Mouse (Mus musculus): ENCODE data around the gene Cacna1a.

The Cacna1a gene

DNA sequence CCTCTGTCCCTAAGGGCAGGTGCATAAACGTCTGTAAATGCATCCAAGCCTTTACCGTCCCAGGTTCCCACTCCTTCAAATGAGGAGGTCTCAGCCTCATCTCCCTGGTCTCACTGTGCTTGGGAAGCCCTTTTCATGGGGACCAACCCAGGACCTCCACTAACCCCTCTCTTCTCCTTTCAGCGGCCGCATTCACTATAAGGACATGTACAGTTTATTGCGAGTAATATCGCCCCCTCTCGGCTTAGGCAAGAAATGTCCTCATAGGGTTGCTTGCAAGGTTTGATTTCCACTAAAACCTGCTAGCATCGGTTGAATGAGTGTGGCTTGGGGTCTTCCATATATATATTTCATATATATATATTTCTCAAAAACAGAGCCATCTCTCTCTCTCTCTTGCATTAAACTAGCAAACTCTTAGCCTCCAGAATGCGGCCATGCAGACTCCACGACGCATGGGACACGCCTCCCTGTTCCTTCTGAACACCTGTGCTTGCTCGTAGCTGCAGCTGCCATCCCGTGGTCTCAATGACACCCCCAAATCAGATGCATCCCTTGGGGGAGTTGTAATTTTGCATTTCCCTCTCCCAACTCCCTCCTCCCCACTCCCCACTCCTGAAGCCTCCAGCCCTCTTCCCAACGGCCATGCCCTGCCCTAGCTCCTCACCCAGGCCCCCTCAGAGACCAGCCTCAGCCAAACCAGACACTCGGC lies 226.4 kb downstream of the Cacna1a start:
- no peak for TF ChIP-seq GATA4 (IDR thresholded peaks at IDR 0.05; ENCODE audit: insufficient replicate concordance, low read length)

DNA sequence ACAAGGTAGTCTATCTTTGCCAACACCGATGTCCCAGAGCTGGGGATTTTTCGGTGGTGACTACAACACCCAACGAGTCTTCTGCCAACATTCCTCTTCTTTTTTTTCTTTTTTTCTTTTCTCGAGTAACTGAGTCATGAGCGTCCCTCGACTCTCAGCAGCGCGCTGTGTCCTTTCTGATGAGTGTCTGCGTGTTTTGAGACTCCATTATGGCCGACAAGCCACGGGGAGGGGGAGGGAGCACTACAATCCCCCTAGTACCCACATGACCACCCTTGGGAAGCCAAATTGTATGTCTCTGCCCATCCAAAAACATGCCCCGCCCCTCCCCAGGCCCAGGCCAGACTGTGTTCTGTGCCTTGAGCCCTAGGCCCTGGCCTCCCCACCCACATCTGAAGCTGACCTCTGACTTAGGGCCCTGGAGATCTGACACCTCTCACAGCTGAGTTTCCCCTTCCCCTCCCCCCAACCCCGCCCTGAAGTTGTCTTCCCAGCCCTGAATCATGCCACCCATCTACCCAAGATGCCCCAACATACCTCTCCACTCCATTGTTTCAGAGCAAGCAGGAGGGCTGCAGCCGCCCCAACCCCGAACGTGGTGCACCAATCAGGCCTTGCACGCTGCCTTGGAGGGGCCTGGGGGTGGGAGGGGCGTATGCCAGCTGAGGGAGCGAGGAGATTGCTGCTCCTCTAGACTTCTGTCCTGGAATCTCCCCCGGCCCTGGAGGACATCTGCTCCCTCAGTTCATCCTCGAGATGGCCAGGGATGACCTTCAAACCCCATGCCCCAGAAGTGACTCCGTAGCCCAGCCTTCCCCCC lies 227.6 kb downstream of the Cacna1a start:
- no peak for TF ChIP-seq GATA4 (IDR thresholded peaks at IDR 0.05; ENCODE audit: insufficient replicate concordance, low read length)

DNA sequence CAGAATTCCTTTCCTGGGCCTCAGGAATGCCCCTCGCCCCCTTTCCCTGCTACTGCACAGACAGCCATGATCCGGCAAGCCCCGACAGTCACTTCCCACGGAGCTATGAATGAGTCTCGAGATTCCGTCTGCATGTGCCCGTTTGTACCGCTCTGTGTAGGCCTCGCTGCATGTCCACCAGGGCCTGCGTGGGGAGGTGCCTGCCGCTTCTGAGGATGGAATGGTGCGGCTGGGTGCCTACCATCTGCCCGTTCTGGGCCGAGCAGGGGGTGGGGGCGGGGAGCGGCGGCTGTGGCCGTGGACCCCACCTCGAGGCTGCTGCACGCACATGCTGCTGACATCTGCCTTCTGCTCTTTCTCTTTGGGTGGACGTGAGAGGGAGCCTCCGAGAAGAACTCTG lies 228.8 kb downstream of the Cacna1a start:
- TF ChIP-seq GATA4 (IDR thresholded peaks at IDR 0.05; ENCODE audit: insufficient replicate concordance, low read length): no peak

DNA sequence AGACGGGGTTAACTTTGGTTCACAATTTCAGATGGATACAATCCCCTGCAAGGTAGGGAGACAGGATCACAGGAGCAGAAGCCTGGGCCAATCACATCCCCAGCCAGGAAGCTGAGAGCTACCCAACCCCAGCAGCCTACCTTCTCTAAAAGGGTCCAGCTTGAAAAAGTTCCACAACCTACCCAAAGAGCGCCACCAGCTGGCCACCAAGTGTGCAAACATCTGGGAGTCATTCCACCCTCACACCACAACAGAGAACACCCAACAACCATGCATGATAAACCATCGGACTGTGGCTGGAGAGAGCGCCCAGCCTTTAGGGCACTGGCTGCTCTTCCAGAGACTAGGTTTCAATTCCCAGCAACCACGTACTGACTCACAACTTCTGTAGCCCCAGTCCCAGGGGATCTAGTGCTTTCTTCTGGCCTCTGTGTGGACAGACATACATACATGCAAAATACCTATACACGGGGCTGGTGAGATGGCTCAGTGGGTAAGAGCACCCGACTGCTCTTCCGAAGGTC lies 232.9 kb downstream of the Cacna1a start:
- no peak for TF ChIP-seq GATA4 (IDR thresholded peaks at IDR 0.05; ENCODE audit: insufficient replicate concordance, low read length)

DNA sequence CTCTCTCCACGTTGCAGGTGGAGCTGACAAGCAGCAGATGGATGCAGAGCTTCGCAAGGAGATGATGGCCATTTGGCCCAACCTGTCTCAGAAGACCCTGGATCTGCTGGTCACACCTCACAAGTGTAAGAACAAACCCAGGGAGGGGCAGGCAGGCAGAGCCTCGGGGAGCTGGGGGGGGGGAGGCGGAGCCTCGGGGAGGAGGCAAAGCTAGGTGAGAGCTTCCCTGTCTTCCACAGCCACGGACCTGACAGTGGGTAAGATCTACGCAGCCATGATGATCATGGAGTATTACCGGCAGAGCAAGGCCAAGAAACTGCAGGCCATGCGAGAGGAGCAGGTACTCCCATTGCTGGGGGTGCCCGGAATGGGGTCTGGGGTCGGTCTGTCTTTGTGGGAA lies 241.3 kb downstream of the Cacna1a start:
- no peak for TF ChIP-seq GATA4 (IDR thresholded peaks at IDR 0.05; ENCODE audit: insufficient replicate concordance, low read length)

DNA sequence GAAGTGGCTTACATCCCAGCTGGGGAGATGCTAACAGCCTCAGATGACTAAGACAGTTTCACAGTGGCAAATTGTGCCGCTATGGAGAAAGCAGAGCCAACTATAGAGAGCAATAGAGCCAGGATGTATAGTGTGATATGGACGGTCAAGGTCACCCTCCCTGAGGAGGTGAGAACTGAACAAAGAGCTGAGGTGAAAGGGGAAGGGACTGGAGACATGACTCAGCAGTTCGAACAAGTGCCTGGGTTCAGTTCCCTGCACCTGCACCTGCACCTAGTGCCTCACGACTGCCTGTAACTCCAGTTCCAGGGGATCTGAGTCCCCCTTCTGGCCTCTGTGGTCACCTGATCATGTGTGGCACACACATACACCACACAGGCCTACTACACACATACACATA lies 241.9 kb downstream of the Cacna1a start:
- no peak for TF ChIP-seq GATA4 (IDR thresholded peaks at IDR 0.05; ENCODE audit: insufficient replicate concordance, low read length)

DNA sequence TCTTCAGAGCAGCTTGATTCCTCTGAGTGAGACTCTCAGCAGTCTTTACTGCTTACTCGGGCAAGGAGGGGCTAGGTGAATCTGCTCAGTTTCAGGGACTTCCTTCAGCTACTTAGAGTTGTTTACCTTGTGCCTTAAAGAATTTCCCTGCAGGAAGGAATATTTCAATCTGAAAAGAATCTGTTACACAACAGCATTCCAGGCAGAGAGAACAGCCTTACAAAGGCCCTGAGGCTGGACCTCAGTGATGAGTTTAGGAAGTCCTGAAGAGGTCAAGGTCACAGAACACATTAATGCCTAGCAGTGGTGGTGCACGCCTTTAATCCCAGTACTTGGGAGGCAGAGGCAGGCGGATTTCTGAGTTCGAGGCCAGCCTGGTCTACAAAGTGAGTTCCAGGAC lies 243.6 kb downstream of the Cacna1a start:
- TF ChIP-seq GATA4 (IDR thresholded peaks at IDR 0.05; ENCODE audit: insufficient replicate concordance, low read length): no peak

DNA sequence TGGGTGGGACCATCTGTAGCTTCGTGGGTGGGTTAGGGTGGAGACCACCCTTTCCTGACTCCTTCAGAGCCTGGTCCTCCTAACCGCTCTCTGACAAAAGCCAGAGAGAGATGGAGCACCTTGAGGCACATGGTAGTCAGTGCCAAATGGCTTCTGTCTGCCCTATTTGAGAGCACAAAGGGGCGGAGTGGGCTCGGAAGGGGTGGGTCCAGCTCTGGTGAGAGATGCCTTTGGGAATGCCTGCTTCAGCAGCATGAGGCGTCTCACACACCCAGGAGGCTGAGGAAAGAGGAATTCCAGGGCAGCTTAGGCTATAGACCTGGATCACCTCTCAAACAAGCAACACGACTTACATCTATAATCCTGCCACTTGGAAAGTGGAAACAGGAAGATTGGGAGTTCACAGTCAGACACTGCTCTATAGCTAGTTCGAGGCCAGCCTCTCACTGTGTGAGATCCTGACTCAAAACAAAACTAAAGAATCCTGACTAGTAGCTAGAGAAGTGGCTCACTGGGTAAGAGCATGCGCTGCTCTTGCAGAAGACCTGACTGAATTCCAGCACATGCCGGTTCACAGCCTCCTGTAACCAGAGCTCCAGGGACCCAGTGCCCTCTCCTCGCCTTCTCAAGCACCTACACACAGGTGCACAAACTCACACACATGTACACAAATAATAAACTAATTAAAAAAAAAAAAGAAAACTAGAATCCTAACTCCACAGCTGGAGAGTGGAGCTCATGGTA lies 245.8 kb downstream of the Cacna1a start:
- TF ChIP-seq GATA4 (IDR thresholded peaks at IDR 0.05; ENCODE audit: insufficient replicate concordance, low read length): no peak

DNA sequence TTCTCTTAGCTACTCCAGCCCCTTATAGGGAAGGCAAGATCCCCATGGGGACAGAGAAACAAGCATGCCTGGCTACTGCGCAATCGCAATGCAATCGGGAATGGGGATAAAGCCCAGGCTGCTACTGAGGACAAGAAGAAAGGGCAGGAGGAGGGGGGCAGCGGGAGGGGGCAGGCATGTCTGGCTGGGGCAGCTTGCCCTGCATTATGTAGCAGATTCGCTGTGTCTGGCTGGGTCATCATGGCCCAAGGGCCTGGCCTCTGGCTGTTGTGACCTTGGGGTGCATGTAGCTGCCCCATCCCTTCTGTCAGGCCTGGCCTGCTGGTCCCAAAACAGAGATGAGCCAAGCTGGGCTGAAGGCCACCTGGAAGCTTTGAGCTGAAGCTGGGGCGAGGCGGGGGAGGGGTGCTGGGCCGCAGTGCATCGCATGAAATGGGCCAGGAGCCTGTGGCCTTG lies 246.6 kb downstream of the Cacna1a start:
- no peak for TF ChIP-seq GATA4 (IDR thresholded peaks at IDR 0.05; ENCODE audit: insufficient replicate concordance, low read length)

DNA sequence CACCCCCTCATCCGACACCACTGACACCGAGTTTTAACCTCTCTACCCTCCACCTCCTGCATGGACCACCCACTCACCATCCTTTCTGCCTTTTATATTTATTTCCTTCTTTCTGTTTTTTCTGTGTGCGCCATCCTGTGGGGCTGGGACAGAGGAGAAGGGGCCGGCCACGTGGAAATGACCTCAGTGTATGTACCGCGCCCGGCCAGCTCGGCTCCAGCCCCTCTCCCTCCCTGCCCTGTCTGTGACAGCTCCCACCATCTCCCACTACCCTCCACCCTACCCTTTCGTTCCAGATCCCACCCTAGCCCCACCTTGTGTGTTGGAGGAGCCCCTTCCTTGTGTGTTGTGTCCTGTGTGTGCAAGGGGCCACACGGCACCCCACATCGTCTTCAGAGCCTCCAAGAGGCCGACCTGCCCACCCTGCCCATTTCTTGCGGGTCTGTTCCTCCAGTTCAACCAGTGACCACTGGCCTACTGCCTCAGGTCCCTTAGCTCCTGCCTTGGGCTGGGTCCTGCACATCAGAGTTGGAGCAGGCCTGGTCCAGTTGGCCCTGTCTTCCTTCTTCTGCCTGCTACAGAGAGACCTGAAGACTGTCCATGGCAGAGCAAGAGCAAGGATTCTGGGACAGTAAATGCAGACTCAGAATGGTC lies 247.3 kb downstream of the Cacna1a start:
- no peak for TF ChIP-seq GATA4 (IDR thresholded peaks at IDR 0.05; ENCODE audit: insufficient replicate concordance, low read length)

DNA sequence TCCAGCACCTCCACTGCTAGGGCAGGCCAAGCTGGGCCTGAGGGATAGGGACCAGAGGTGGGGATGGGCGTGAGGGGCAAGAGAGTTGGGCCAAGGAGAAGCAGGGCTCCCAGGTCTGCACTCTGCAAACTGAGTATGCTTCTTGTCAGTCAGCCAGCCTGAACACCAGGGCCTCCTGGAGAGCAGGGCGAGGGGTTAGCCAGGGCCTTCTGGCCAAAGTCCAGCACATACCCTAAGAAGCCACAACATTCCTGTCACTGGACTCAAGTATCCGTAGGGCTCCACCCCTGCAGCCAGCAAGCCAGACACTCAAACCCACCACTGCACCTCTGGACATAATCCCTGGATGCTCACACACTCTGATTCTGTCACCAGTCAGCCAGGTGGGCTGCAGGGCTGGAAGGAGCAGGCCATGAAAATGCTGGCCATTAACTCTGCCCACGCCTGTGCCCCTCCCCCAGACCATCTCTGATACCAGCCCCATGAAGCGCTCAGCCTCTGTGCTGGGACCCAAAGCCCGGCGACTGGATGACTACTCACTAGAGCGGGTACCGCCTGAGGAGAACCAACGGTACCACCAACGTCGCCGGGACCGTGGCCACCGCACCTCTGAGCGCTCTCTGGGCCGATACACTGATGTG lies 247.9 kb downstream of the Cacna1a start:
- TF ChIP-seq GATA4 (IDR thresholded peaks at IDR 0.05; ENCODE audit: insufficient replicate concordance, low read length): no peak

DNA sequence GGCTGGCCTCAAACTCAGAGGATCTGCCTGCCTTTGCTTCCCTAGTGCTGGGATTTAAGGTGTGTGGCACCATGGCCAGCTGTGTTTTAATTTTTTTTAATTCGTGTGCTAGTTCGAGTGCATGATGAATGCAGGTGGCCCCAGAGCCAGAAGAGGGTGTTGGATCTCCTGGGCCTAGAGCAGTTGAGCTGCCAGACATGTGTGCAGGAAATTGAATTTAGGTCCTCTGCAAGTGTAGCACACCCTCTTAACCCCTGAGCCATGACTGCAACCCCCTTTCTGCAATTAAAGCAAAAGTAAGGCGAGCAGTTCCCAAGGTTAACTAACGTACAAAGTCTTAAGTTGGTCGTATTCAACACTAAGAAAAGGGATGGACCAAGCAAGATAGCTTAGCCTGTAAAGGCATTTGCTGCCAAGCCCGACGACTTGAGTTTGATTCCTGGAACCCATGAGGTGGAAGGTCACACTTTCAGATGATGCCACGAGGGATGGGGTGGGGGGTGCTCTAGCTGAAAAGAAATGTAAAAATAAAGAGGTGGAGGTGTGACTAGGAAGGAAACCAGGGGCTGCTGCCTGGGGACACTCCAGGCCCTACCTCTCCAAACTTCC lies 249.8 kb downstream of the Cacna1a start:
- no peak for TF ChIP-seq GATA4 (IDR thresholded peaks at IDR 0.05; ENCODE audit: insufficient replicate concordance, low read length)

DNA sequence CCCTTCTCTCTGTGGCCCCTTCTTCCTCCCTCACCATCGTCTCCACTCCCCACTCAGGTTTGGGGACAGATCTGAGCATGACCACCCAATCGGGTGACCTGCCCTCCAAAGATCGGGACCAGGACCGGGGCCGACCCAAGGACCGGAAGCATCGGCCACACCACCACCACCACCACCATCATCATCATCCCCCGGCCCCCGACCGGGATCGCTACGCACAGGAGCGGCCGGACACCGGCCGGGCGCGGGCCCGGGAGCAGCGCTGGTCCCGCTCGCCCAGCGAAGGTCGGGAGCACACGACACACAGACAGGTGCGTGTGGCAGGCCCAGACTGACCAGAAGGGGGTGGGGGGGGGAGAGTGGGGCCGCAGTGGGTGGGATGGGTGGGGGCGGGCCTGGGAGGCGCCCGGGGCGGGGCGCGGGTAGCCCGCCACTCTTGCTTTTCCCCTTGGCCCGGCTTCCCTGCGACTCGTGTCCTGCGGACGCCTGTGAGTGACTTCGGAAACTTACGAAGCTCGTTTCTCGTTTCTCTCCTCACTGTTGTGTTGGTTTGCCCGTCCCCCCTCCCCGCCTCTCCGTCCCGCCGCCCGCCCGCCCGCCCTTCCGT lies 250.4 kb downstream of the Cacna1a start:
- TF ChIP-seq GATA4 (IDR thresholded peaks at IDR 0.05; ENCODE audit: insufficient replicate concordance, low read length): no peak
